Mouse (Mus musculus): ENCODE measurements around the gene Adamts6. TPM values are rescaled to one million over a fixed set of nuclear protein-coding genes. Genes with fewer than 3 reads are reported as not detected.

Adamts6 gene
- total and polyA plus RNA-seq, 3 experiments: 0.03 to 0.08 TPM; not detected in 1

- DNase-seq (ENCODE audit: low read depth, low spot score): no peak
- Histone ChIP-seq H3K79me2 (ENCODE audit: control insufficient read depth, insufficient read depth, low read length, poor library complexity) (no peaks in the 10 kb centered on the region), H3K9me3 (replicated peaks; ENCODE audit: insufficient read depth, low read length) (no peaks in the 10 kb centered on the region), H3K27me3 (ENCODE audit: control insufficient read depth in 1 of 2, insufficient read depth in 2 of 2, low read length in 2 of 2) (peaks cover 0 to 2% of the 10 kb centered on the region in 2 experiments; a peak in 1 of 4 replicates), H3K36me3 (ENCODE audit: control insufficient read depth in 1 of 2, insufficient read depth in 2 of 2, low read length in 2 of 2) (no peaks in the 10 kb centered on the region), H3K9ac (ENCODE audit: control insufficient read depth, low read depth, low read length, poor library complexity, severe bottlenecking) (no peak overlapping the region), H3K4me1 (ENCODE audit: control insufficient read depth in 1 of 2, insufficient read depth in 2 of 2, low read length in 2 of 2) (no peaks in the 10 kb centered on the region), H3K27ac (ENCODE audit: control insufficient read depth, low read depth, low read length) (no peak overlapping the region), H3K4me3 (ENCODE audit: control insufficient read depth in 1 of 2, insufficient read depth in 1 of 2, low read depth in 2 of 2, low read length in 2 of 2) (no peak overlapping the region)
- no peak for TF ChIP-seq ZMIZ1 (IDR thresholded peaks at IDR 0.05; ENCODE audit: low read depth, low read length)
These were observed 195.6 kb downstream of the Adamts6 start for GRCm38 (mm10) chr13:104483111-104483722.

GRCm38 (mm10) chr13:104491046-104491811, 203.6 kb downstream of the Adamts6 start:
- DNase-seq (ENCODE audit: low read depth, low spot score): no peak
- Histone ChIP-seq H3K4me3 (ENCODE audit: control insufficient read depth in 1 of 2, insufficient read depth in 1 of 2, low read depth in 2 of 2, low read length in 2 of 2) (no peak overlapping the region), H3K36me3 (ENCODE audit: control insufficient read depth in 1 of 2, insufficient read depth in 2 of 2, low read length in 2 of 2) (no peaks in the 10 kb centered on the region), H3K9me3 (replicated peaks; ENCODE audit: insufficient read depth, low read length) (no peaks in the 10 kb centered on the region), H3K27me3 (ENCODE audit: control insufficient read depth in 1 of 2, insufficient read depth in 2 of 2, low read length in 2 of 2) (peaks cover 0 to 1% of the 10 kb centered on the region in 2 experiments; a peak in 2 of 4 replicates), H3K27ac (ENCODE audit: control insufficient read depth, low read depth, low read length) (no peak overlapping the region), H3K9ac (ENCODE audit: control insufficient read depth, low read depth, low read length, poor library complexity, severe bottlenecking) (no peak overlapping the region), H3K79me2 (ENCODE audit: control insufficient read depth, insufficient read depth, low read length, poor library complexity) (no peaks in the 10 kb centered on the region), H3K4me1 (ENCODE audit: control insufficient read depth in 1 of 2, insufficient read depth in 2 of 2, low read length in 2 of 2) (no peaks in the 10 kb centered on the region)
- TF ChIP-seq GATA1 (IDR thresholded peaks at IDR 0.05; ENCODE audit: low read depth, low read length): no peak
- TF ChIP-seq POLR2A (IDR thresholded peaks at IDR 0.05; ENCODE audit: control insufficient read depth in 1 of 2, insufficient read depth in 1 of 2, low read depth in 1 of 2, low read length in 2 of 2, poor library complexity in 1 of 2): no peak
- TF ChIP-seq SMC3 (IDR thresholded peaks at IDR 0.05; ENCODE audit: low read depth, low read length): no peak
- no peak for TF ChIP-seq ZMIZ1 (IDR thresholded peaks at IDR 0.05; ENCODE audit: low read depth, low read length)
- no peak for TF ChIP-seq JUND (IDR thresholded peaks at IDR 0.05; ENCODE audit: low read depth, low read length)
- no peak for TF ChIP-seq MYC (IDR thresholded peaks at IDR 0.05; ENCODE audit: low read depth, low read length)
- TF ChIP-seq POLR2AphosphoS2 (IDR thresholded peaks at IDR 0.05; ENCODE audit: low read length): no peak
- no peak for TF ChIP-seq SIN3A (IDR thresholded peaks at IDR 0.05; ENCODE audit: low read length)
- TF ChIP-seq BHLHE40 (IDR thresholded peaks at IDR 0.05; ENCODE audit: borderline replicate concordance, low read depth, low read length): no peak
- no peak for TF ChIP-seq ZKSCAN1 (IDR thresholded peaks at IDR 0.05; ENCODE audit: low read depth, low read length)
- no peak for TF ChIP-seq CHD1 (IDR thresholded peaks at IDR 0.05; ENCODE audit: low read depth, low read length)
- no peak for TF ChIP-seq MYB (IDR thresholded peaks at IDR 0.05; ENCODE audit: low read depth, low read length)
- no peak for TF ChIP-seq MAX (IDR thresholded peaks at IDR 0.05; ENCODE audit: low read length)

GRCm38 (mm10) chr13:104493466-104493993, 205.9 kb downstream of the Adamts6 start:
- no peaks in the 10 kb centered on the region for H3K9me3 ChIP-seq (replicated peaks; ENCODE audit: insufficient read depth, low read length)
- H3K4me1 ChIP-seq (ENCODE audit: control insufficient read depth in 1 of 2, insufficient read depth in 2 of 2, low read length in 2 of 2): no peaks in the 10 kb centered on the region
- no peak overlapping the region for H3K4me3 ChIP-seq (ENCODE audit: control insufficient read depth in 1 of 2, insufficient read depth in 1 of 2, low read depth in 2 of 2, low read length in 2 of 2)
- H3K9ac ChIP-seq (ENCODE audit: control insufficient read depth, low read depth, low read length, poor library complexity, severe bottlenecking): no peak overlapping the region
- TF ChIP-seq MYC (IDR thresholded peaks at IDR 0.05; ENCODE audit: low read depth, low read length) (no peak), SMC3 (IDR thresholded peaks at IDR 0.05; ENCODE audit: low read depth, low read length) (no peak), KAT2A (conservative IDR thresholded peaks at IDR 0.05; ENCODE audit: low read depth, low read length) (no peak), CHD2 (IDR thresholded peaks at IDR 0.05; ENCODE audit: low read length) (no peak)
- DNase-seq (ENCODE audit: low read depth, low spot score): no peak
- no peaks in the 10 kb centered on the region for H3K36me3 ChIP-seq (ENCODE audit: control insufficient read depth in 1 of 2, insufficient read depth in 2 of 2, low read length in 2 of 2)
- H3K27me3 ChIP-seq (ENCODE audit: control insufficient read depth in 1 of 2, insufficient read depth in 2 of 2, low read length in 2 of 2): peaks cover 0 to 1% of the 10 kb centered on the region in 2 experiments; a peak in 2 of 4 replicates
- H3K79me2 ChIP-seq (ENCODE audit: control insufficient read depth, insufficient read depth, low read length, poor library complexity): no peaks in the 10 kb centered on the region
- no peak overlapping the region for H3K27ac ChIP-seq (ENCODE audit: control insufficient read depth, low read depth, low read length)

All from MEL (cell line).